Mouse (Mus musculus) large intestine, adult 2 months (tissue): ENCODE measurements around the gene Zfp644. TPM values are rescaled to one million over a fixed set of nuclear protein-coding genes. Genes with fewer than 3 reads are reported as not detected.

Source experiments
- DNase-seq: peaks from one replicate; pipeline ENCODE4 v3.0.0-alpha.2; 2012; ENCODE audit warnings: low read depth, low spot score
- WGBS: fragments of 180-500 bp; shearing (Covaris S2); methylation state at CpG from one replicate; pipeline ENCODE4 v1.1.7; 2018; 5-methylcytosine and 5-hydroxymethylcytosine counted together
- polyA plus RNA-seq: library from polyadenylated mRNA; depleted of rRNA; stranded (reverse); fragments of >200 nt; gene quantifications from 2 replicates; pipeline ENCODE4 v1.2.3, GENCODE M21; 2012; rRNA removed

Gene Zfp644
- polyA plus RNA-seq, 1 experiment: 3.7 TPM

DNA sequence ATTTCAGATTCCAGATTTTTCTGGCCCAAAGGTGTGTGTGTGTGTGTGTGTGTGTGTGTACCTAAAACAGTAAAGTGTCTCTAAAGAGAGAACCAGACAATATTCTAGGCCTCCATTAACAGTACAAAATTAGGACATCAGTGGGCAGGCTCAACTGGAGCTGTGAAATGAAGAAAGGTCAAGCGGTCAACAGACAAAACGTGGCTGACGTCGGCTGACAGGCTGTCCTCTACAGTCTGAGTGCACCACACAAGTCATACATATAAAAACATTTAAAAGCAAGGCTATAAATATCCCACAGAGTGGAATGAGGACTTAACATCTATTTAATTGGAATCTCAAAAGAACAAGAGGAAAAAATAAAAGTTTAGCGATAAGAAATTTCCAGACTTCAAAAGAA lies 90.0 kb downstream of the Zfp644 start:
- WGBS: 85% methylated on average over 5 of the region's 5 CpGs

DNA sequence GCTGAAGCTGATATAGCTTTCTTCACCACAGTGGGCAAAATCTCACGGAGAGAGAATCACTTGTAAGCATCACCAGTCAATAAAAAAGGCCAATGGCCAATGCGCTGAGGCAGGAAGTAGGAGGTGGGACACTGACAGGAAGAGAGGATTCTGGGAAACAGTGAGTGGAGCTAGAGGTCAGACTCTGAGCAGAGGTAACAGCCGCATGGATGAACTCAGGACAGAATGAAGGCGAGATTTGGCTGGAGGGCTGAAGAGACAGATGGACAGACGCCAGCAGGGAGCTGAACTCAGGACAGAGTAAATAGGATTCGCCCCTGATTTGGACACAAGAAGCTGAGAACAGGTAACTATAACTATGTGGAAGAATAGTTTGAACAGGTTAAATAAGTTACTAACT lies 92.0 kb downstream of the Zfp644 start:
- DNase-seq: no peak
- 83% methylated on average over 6 of the region's 6 CpGs for WGBS

More for the DNA sequence above, 90.0 kb downstream of the Zfp644 start:
- no peak for DNase-seq

DNA sequence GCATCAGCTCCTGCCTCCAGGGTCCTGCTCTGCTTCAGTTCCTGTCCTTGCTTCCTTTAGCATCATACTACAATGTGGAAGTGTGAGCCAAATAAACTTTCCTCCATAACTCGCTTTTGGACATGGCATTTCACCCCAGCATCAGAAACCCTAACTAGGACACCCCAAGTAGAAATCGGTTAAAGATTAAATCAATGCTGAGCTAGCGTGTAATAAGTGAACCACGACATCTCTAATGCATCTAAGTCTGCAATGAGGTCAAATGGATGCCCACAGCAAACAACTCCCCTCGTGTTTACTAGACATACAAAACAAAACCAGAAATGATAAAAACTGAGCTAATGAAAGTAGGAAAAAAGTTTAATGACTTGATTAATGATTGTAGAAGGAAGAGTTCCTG lies 92.7 kb downstream of the Zfp644 start:
- 91% methylated on average over 5 of the region's 5 CpGs for WGBS
- no peak for DNase-seq

DNA sequence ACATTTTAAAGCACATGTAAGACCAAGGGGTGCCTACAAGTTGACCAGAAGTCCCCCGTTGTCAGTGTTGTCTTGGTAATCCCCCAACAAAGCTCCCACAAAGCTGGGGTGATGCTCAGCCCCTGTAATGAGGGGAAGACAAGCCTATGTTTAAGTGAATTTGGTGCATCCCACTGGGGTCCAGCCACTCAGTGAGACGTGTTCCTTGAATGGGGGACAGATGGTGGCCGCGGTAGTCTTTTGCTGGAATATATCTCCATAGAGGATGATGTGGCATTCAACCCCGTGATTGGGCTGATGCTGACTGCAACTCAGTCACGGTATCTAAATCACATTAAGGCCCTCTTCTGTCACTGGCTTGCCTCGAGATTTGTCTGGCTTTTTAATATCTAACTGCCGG lies 97.6 kb downstream of the Zfp644 start:
- no peak for DNase-seq
- 88% methylated on average over 8 of the region's 8 CpGs for WGBS

DNA sequence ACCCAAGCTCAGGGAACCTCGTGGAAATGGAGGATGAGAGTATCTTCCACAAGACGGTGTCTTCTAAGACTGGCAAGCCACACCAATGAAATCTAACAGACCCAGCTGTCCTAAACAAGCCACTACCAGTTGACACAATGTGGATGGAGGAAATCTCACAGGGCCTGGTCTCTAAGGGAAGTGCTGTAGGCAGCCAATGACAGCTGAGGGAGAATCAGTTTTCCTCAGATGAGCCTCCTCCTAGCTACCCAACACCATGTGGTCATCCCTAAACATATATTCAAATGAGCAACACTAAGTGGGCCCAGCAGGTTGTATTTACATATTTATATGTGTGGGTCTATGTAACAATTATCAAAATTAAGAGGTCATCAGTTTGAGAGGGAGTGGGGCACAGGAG lies 99.6 kb downstream of the Zfp644 start:
- DNase-seq: no peak
- 87% methylated on average over 2 of the region's 2 CpGs for WGBS

DNA sequence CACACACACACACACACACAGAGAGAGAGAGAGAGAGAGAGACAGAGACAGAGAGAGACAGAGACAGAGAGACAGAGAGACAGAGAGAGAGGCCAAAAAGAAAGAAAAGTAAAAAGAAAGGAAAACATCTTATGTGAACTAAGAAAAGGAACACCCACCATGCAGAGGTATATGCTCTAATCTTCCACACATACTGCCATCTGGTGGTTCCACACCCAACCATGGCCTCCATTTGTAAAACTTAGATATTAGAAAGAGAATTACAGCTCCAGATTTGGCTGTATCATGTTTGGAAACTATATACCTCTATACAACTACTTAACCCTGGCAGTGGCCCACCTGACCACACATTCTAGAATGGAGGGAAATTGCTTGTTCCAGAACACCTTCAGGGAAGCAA lies 102.7 kb downstream of the Zfp644 start:
- no peak for DNase-seq

DNA sequence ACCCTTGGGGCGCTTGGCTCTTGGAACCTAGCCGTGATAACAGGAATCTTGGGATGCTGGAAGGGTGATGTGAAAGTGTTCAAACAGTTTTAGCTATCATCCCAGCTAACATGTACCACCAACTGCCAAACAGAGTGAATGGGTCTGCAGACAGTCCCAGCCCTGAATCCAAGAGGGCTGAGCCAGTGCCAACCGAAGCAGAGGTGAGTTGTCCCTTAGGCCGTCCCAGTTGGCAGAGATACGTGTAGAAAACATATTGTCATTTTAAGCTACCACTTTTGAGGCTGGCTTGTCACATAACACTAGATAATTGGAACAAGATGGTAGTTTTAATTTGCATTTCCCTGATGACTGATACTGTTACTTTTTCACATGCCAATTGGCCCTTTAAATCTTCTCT lies 106.4 kb downstream of the Zfp644 start:
- no peak for DNase-seq

DNA sequence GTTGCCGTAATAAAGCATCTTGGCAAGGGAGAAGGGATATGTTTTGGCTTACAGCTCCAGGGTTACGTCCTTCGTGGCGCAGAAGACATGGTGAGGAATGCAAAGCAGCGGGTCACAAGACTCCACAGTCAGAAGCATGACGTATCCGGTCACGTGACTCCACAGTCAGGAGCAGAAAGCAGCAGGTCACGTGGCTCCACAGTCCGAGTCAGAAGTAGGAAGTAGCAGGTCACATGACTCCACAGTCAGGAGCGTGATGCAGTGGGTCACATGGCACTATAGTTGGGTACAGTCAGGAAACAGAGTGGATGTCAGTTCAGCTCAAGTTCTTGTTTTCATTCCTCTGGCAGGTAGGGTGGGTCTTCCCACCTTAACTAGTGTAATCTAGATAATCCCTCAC lies 107.4 kb downstream of the Zfp644 start:
- 92% methylated on average over 11 of the region's 11 CpGs for WGBS
- no peak for DNase-seq

More for the DNA sequence above, 106.4 kb downstream of the Zfp644 start:
- WGBS: 92% methylated on average over 5 of the region's 5 CpGs

DNA sequence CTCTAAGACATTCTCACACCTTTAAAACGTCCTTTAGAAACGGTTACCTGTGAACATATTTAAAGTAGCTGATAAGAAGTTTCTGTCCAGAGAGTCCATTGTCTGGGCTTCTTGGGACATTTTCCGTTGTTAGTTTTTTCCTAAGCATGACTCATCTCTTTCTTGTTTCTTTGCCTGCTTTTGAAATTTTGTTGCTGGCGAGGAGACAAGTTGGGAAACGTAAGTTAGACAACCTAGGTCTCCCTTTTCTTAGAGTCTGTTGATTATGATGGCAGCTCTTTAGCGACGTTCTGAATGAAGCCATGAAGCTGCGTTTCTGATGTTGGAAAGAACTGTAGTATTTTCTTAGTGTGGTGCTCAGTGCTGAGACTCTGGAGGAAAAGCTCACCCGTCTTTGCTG lies 108.1 kb downstream of the Zfp644 start:
- no peak for DNase-seq
- 92% methylated on average over 9 of the region's 9 CpGs for WGBS

DNA sequence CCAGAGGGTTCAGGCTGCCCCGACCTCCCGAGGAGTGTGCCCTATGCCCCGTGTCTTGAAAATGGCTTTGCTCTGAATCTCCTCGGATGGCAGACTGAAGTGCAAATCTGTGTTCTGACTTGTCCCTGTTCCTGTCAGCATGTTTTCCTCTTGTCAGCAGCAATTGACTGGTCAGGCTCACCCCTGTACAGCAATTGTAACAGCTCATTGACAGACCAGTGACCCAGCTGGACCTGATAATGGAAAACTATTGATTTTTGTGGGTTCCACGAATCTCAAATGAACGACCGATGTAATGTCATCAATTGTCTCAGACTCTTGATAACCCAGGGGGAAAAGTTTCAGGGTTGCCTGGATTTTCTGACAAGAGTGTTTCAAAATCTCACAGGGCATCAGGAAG lies 116.1 kb downstream of the Zfp644 start:
- no peak for DNase-seq
- WGBS: 90% methylated on average over 7 of the region's 7 CpGs

DNA sequence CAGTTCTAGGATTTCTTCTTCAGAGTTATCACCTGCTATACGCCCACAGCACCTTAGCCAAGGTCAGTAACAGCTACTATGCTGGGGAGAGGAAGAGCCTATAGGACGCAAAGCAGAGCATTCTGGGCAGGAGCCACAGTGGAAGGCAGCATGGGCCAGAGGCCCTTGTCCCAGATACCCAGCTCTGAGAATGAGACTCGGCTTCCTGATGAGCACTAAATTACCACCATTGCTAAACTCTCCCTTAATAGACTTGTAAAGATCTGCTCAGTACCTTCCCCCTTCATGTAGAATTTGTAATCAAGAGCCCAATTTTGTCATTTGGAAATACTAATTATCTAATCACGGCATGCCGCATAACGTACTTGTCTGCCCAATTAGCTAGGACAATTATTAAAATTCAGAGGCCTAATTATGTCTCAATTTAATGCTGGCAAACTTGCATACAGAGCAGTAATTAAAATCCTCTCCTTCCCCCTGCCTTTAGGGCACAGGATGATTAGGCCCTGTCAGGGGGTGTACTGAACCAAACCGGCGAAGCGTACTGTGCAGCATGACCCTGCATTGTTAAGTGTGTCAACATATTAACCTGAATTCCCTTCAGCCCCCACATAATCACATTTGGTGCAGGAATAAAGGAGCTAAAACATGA lies 119.7 kb downstream of the Zfp644 start:
- 80% methylated on average over 9 of the region's 9 CpGs for WGBS
- DNase-seq: no peak

DNA sequence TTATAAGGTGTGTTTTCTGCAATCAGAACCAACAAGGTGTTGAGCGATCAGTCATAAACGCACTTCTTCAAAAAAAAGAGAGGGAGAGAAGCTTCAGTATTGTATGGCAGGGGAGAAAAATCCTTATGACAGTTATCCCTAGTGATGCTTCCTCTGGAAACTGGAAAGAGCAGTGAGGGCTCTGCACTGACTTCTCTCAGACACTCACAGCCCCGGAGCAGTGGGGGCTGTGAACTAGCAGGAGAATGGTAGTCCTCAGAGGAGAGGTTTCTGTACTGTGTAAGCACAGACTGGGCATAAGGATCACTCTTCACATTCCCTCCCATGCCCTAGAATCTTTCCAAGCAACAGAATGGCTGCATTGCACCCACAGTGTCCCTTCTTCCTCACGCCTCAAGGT lies 122.0 kb downstream of the Zfp644 start:
- DNase-seq: no peak

DNA sequence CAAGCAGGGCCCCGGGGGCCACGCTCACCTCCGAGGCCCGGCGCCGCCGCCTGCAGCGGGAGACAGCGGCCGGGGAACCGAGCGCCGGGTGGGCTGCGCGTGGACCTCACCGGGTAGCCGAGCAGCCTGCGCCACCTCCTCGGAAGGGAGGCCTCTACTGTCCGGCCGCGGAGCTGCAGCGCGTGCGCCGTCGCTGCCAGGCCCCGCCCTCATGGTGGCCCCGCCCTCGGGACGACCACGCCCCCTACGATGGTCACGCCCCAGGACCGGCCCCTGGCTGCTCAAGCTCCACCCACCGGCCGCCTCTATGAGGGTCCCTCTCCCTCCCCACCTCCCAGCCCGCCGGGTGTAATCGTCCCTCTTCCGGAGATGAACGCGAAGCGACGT lies 122.5 kb downstream of the Zfp644 start:
- no peak for DNase-seq
- 3% methylated on average over 45 of the region's 45 CpGs for WGBS

More for the DNA sequence above, 122.0 kb downstream of the Zfp644 start:
- 38% methylated on average over 4 of the region's 4 CpGs for WGBS

DNA sequence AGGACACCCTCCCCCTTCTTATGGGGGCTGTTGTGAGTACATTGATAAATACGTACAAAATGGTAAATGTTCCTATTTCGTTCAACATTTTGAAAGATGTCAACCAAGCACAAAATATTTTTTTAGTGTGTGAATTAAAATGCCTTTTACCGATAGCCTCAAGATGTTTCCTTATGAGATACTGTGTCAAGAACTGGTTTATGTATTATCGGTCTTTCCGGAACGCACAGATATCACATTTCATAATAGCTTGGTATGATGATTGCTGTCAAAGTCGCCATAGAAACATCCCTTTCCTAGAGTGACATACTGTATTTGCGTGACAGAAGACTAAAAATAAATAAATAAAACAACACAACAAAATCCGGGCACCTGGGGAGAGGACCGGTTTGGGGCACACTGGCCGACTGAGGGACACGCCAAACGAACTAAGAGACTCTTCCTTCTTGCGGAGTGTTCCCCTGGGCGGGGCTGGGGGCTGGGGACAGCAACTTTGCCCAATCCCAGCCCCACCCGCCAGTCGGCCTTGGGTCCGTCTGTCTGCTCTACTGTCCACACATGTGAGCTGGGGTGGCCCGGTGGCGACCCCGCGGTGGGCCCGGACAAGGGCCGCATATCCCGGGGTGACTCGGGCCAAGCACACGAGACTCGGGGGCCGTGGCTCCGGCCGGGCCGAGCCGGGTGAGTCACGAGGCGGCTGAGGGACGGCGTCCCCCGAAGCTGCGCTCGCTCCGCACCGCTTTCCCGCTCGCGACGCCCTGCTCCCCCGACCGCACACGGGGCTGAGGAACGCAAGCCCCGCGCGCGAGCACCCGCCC lies 123.1 kb downstream of the Zfp644 start:
- DNase-seq: no peak
- 6% methylated on average over 54 of the region's 55 CpGs for WGBS

Other genes starting within 250 kb of the Zfp644 start
- not detected in 2 replicates for gene Barhl2, start 239.1 kb downstream of the Zfp644 start, polyA plus RNA-seq
- gene Gm17304, start 88.2 kb downstream of the Zfp644 start, polyA plus RNA-seq: not detected in 2 replicates
- not detected in 2 replicates for gene Hfm1, start 229.0 kb upstream of the Zfp644 start, polyA plus RNA-seq